Mouse (Mus musculus): ENCODE measurements around the gene Bola2. TPM values are rescaled to one million over a fixed set of nuclear protein-coding genes. Genes with fewer than 3 reads are reported as not detected.
A peak's percentile ranks its signal among the peaks of the same experiment; 100 is the strongest.

Bola2 gene
- polyA plus RNA-seq, 1 experiment: 39.6 TPM

DNA sequence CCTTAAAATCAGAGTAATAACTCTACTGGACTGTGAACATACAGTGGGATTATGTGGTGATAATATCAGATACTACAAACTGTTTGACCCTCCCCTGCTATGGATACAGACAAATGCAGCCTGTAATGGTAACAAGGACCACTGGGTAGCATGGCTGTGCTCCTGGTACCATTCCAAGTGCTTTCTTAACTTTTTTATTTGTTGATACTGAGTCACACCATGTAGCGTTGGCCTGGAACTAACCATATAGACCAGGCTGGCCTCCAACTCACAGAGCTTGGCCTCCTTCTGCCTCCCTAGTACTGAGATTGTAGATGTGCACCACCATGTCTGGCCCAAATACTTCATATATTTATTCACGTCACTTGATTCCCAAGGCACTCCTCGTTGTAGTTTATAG is 29.9 kb upstream of the Bola2 start:
- peaks cover 11% of the 10 kb centered on the region for H3K4me1 ChIP-seq (ENCODE audit: control insufficient read depth, insufficient read depth, low read length)
- no peak overlapping the region for H3K4me3 ChIP-seq (replicated peaks; ENCODE audit: extremely low read depth, low read depth, low read length)
- TF ChIP-seq POLR2A (IDR thresholded peaks at IDR 0.05; ENCODE audit: borderline replicate concordance, extremely low read depth, low read depth, low read length) (no peak), CTCF (IDR thresholded peaks at IDR 0.05; ENCODE audit: insufficient read depth, low read length) (no peak)
- DNase-seq: no peak
- 79% methylated on average over 3 of the region's 3 CpGs for WGBS

DNA sequence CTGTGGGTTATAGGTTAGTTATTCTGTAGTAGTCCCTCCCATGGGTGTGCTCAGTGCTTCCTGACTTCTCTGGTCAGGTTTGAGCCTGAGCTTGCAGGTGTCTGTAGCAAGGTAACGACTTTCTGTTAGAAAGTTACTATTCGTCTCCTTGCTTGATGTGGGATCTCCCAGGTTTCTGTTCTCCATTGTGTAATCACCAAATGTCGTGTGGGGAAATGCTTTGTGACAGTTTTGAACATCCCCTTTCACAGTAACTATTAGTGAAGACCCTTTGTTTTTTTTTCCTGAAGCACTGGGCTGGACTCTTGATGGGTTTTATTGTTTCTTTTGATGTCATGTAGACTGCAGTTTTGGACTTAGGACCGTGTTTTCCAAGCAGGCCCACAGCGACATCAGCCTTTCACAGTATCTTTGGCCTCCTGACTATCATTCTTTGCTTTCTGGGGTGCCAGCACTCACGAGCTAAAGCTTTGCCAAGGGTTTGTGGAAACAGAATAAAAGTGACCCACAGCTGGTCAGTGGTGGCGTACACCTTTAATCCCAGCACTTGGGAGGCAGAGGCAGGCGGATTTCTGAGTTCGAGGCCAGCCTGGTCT is 27.6 kb upstream of the Bola2 start:
- no peak overlapping the region for H3K4me3 ChIP-seq (replicated peaks; ENCODE audit: extremely low read depth, low read depth, low read length)
- no peak for DNase-seq
- no peak for TF ChIP-seq POLR2A (IDR thresholded peaks at IDR 0.05; ENCODE audit: borderline replicate concordance, extremely low read depth, low read depth, low read length)
- TF ChIP-seq CTCF (IDR thresholded peaks at IDR 0.05; ENCODE audit: insufficient read depth, low read length): no peak
- peaks cover 13% of the 10 kb centered on the region for H3K4me1 ChIP-seq (ENCODE audit: control insufficient read depth, insufficient read depth, low read length)
- WGBS: 74% methylated on average over 9 of the region's 9 CpGs

DNA sequence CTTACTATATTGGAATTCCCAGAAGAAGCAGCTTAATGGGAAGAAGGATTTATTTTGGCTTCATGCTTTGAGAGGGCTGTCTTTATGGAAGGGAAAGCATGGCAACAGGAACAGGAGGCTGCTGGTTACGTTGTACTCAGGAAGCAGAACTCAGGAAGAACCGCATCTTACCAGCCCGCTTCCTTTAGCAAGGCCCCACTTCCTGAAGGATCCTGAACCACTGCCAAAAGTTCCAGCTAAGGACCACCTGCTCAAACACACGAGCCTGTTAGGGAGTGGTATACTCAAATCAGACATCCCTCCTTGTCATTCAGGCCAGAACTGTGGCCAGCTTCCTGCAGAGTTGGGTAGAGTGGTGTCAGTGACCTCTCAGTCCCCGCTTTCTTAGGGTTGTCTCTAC is 26.7 kb upstream of the Bola2 start:
- WGBS: 49% methylated on average over 5 of the region's 5 CpGs
- TF ChIP-seq CTCF (IDR thresholded peaks at IDR 0.05; ENCODE audit: insufficient read depth, low read length) (no peak), POLR2A (IDR thresholded peaks at IDR 0.05; ENCODE audit: borderline replicate concordance, extremely low read depth, low read depth, low read length) (no peak)
- Histone ChIP-seq H3K4me3 (replicated peaks; ENCODE audit: extremely low read depth, low read depth, low read length) (no peak overlapping the region), H3K4me1 (ENCODE audit: control insufficient read depth, insufficient read depth, low read length) (peaks cover 13% of the 10 kb centered on the region)
- DNase-seq: no peak

DNA sequence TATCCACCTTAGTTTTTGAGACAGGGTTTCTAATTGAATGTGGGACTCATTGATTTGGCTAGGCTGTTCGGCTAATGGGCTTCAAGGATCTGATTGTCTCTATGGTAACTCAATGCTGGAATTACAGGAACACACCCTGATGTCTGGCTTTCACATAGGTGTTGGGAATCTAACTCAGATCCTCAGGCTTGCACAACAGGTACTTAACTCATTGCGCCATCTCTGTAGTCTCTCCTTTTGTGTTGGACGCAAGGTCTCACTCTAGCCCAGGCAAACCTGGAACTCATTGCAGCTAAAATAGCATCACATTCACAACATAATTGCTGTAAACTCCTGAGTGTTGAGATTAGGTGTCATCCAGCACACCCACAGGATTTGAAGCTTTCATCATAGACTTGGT is 25.0 kb upstream of the Bola2 start:
- TF ChIP-seq CTCF (IDR thresholded peaks at IDR 0.05; ENCODE audit: insufficient read depth, low read length) (no peak), POLR2A (IDR thresholded peaks at IDR 0.05; ENCODE audit: borderline replicate concordance, extremely low read depth, low read depth, low read length) (no peak)
- DNase-seq: no peak
- H3K4me3 ChIP-seq (replicated peaks; ENCODE audit: extremely low read depth, low read depth, low read length): no peak overlapping the region
- H3K4me1 ChIP-seq (ENCODE audit: control insufficient read depth, insufficient read depth, low read length): peaks cover 16% of the 10 kb centered on the region
- 73% methylated on average over 3 of the region's 3 CpGs for WGBS

DNA sequence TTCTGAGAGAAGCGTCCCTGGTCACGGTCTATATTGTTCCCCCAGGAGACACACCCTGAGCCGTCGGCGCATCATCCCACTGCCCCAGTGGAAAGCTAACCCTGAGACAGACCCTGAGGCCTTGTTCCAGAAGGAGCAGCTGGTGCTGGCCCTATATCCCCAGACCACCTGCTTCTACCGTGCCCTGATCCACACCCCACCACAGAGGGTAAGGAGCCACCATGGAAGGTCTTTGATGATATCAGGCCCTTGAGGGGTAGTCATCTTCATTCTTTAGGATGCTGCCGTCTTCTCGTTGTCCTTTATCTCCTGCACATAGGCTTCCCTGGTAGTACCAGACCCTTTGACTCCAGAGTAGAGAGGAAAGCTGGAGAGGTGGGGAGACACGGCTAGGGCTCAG is 23.1 kb upstream of the Bola2 start:
- no peak for DNase-seq
- H3K4me1 ChIP-seq (ENCODE audit: control insufficient read depth, insufficient read depth, low read length): peaks cover 28% of the 10 kb centered on the region
- no peak overlapping the region for H3K4me3 ChIP-seq (replicated peaks; ENCODE audit: extremely low read depth, low read depth, low read length)
- no peak for TF ChIP-seq POLR2A (IDR thresholded peaks at IDR 0.05; ENCODE audit: borderline replicate concordance, extremely low read depth, low read depth, low read length)
- 92% methylated on average over 9 of the region's 9 CpGs for WGBS

DNA sequence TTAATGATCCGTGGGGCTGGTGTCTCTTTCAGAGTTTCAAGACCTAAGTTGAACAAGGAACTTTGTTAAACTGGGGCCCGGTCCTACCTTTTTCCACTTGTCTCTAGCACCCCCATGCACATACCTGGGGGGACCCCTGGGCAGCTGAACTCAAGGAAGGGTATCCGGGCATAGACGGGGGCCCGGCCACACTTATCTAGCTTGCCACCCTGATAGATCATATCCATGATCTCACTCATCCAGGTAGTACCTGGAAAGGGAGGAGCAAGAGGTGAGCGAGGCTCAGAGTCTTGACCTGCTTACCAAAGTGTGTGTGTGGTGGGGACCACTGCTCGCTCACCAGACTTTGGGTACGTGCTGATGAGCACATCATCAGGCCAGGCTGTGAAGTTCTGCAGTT is 20.1 kb upstream of the Bola2 start:
- Histone ChIP-seq H3K4me1 (ENCODE audit: control insufficient read depth, insufficient read depth, low read length) (peaks cover 28% of the 10 kb centered on the region), H3K4me3 (replicated peaks; ENCODE audit: extremely low read depth, low read depth, low read length) (peak overlapping the region; percentile 77)
- TF ChIP-seq POLR2A (IDR thresholded peaks at IDR 0.05; ENCODE audit: borderline replicate concordance, extremely low read depth, low read depth, low read length): no peak
- no peak for TF ChIP-seq CTCF (IDR thresholded peaks at IDR 0.05; ENCODE audit: insufficient read depth, low read length)
- DNase-seq: no peak
- 97% methylated on average over 8 of the region's 8 CpGs for WGBS

DNA sequence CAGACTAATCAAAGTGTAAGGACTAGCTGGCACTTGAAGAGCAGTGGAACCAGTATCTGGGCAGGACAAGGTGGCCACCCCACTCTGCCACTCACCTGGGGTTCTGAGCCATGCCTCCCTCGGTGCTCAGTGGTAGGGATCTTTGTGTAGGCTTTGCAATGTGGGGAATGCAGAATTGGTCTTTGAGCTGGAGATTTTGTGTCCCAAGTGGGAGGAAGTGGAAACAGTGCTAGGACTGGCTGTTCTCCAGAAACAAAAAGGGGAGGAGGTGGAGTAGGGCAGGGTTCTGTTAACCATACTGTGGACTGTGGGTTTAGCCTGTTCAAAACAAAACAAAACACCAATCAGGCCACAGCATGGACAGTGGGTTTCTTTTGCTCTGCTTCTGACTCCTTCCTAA is 19.0 kb upstream of the Bola2 start, which contains the start of gene Sult1a1:
TSS of gene Sult1a1 (minus strand) at position 226 of the 400 bp plus-strand sequence.
- peak; percentile 67 for DNase-seq
- Histone ChIP-seq H3K4me1 (ENCODE audit: control insufficient read depth, insufficient read depth, low read length) (peaks cover 26% of the 10 kb centered on the region), H3K4me3 (replicated peaks; ENCODE audit: extremely low read depth, low read depth, low read length) (peak within 1 kb of the TSS; percentile 77)
- TF ChIP-seq POLR2A (IDR thresholded peaks at IDR 0.05; ENCODE audit: borderline replicate concordance, extremely low read depth, low read depth, low read length): peak; percentile 87; the same call in 1 of the 2 replicates
- no peak for TF ChIP-seq CTCF (IDR thresholded peaks at IDR 0.05; ENCODE audit: insufficient read depth, low read length)
- 4% methylated on average over 1 of the region's 1 CpGs for WGBS

DNA sequence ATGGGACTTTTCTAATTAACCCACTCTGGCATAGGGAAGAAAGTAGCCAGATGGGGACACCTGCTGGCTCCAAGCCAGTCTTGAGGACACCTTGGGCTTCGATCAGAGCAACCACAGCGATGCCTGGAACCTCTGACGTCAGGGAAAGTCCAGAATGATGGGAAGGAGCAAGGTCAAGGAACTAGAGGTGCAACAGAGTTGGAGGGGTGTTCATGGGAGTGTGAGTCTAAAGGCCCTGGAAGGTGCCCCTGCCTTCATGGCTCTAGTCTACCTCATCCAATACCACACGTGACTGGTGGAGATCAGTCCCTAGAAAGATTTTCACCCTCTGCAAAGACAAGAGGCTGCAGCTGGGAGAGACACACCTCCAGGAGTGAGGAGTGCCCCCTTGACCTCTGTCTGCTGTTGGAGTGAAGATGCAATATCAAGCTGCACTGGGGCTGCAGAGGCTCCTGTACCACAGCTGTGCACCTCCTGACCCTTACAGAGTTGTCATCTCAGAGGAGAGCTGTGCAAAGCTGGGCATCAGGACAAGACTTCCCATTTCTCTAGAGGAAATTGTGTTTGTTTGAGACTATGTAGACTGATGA is 18.5 kb upstream of the Bola2 start:
- Histone ChIP-seq H3K4me1 (ENCODE audit: control insufficient read depth, insufficient read depth, low read length) (peaks cover 26% of the 10 kb centered on the region), H3K4me3 (replicated peaks; ENCODE audit: extremely low read depth, low read depth, low read length) (no peak overlapping the region)
- TF ChIP-seq CTCF (IDR thresholded peaks at IDR 0.05; ENCODE audit: insufficient read depth, low read length) (no peak), POLR2A (IDR thresholded peaks at IDR 0.05; ENCODE audit: borderline replicate concordance, extremely low read depth, low read depth, low read length) (no peak)
- WGBS: 35% methylated on average over 4 of the region's 4 CpGs
- no peak for DNase-seq

DNA sequence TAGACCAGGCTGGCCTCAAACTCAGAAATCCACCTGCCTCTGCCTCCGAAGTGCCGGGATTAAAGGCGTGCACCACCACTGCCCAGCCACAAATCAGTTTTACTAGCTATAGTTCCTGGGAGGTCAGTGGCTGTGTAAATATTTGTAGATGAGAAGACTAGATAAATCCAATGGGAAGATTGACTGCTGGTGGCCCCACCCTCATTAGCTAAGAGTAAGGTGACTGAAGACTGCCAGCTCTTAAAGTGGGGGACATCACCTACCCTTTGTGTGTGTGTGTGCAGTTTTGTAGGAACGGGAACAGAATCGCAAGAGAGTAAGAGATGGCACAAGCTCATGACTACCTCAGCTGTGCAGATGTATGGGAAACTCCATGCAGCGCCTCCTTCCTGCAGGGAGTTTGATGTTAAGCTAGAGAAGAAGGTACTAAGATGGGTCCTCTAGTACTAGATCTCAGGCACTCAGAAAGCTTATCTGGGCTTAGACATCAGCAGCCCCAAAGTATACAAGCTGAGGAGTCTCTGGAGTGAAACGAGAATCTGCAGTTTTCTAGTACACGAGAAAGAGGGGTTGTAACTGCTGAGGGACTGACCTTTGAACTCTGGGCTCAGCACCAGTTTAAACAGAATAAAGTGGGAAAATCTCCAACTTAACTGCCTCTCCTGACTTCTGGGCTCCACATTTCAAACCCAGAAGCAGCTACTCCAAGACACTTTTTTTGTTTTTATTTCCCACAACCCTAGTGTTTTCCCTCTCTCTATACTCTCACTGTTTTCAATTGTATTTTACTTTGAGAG is 16.5 kb upstream of the Bola2 start:
- no peak for TF ChIP-seq CTCF (IDR thresholded peaks at IDR 0.05; ENCODE audit: insufficient read depth, low read length)
- no peak for TF ChIP-seq POLR2A (IDR thresholded peaks at IDR 0.05; ENCODE audit: borderline replicate concordance, extremely low read depth, low read depth, low read length)
- no peak for DNase-seq
- 58% methylated on average over 8 of the region's 8 CpGs for WGBS
- Histone ChIP-seq H3K4me1 (ENCODE audit: control insufficient read depth, insufficient read depth, low read length) (peaks cover 26% of the 10 kb centered on the region), H3K4me3 (replicated peaks; ENCODE audit: extremely low read depth, low read depth, low read length) (no peak overlapping the region)

Data from lung, adult 2 months (tissue).